Mouse (Mus musculus) stomach, embryonic 14.5 days (tissue): Measurements from ENCODE around the gene Acbd4. TPM values are rescaled to one million over a fixed set of nuclear protein-coding genes. Genes with fewer than 3 reads are reported as not detected.

Source experiments
- ATAC-seq: fragments of 200-750 bp; cut with Nextera tagmentation; 2 replicates; pipeline ENCODE4 v1.8.0; 2017; ENCODE audit warnings: low read depth, moderate TSS enrichment; ENCODE audit not compliant: insufficient number of reproducible peaks, insufficient read depth, low FRiP score
- H3K27ac ChIP-seq: fragments of 300-500 bp; sonication (generic); 2 replicates; pipeline ENCODE4 v1.5.1; 2014; ENCODE audit warnings: mild to moderate bottlenecking, low read length, moderate library complexity, mixed read lengths
- H3K27me3 ChIP-seq: fragments of 300-500 bp; sonication (generic); 2 replicates; pipeline ENCODE4 v1.6.1; 2014; ENCODE audit warnings: low read length, control low read depth, mixed read lengths; ENCODE audit not compliant: control insufficient read depth, insufficient read depth
- H3K36me3 ChIP-seq: fragments of 300-500 bp; sonication (generic); 2 replicates; pipeline ENCODE4 v1.6.1; 2014; ENCODE audit warnings: mild to moderate bottlenecking, control low read depth, low read length, moderate library complexity, mixed read lengths; ENCODE audit not compliant: control insufficient read depth, insufficient read depth
- H3K4me1 ChIP-seq: fragments of 300-500 bp; sonication (generic); 2 replicates; pipeline ENCODE4 v1.6.1; 2014; ENCODE audit warnings: low read length, control low read depth, mixed read lengths; ENCODE audit not compliant: control insufficient read depth, insufficient read depth
- H3K4me2 ChIP-seq: fragments of 300-500 bp; sonication (generic); replicated peaks from 2 replicates; pipeline ENCODE4 v1.6.1; 2014; ENCODE audit warnings: low read depth, low read length, control low read depth
- H3K4me3 ChIP-seq: fragments of 300-500 bp; sonication (generic); 2 replicates; pipeline ENCODE4 v1.5.1; 2014; ENCODE audit warnings: low read depth, low read length, control low read depth
- H3K9ac ChIP-seq: fragments of 300-500 bp; sonication (generic); replicated peaks from 2 replicates; pipeline ENCODE4 v1.6.1; 2014; ENCODE audit warnings: low read depth, mild to moderate bottlenecking, control low read depth, low read length, moderate library complexity, mixed read lengths
- H3K9me3 ChIP-seq: fragments of 300-500 bp; sonication (generic); 2 replicates; pipeline ENCODE4 v1.6.1; 2016; ENCODE audit warnings: low read depth, low read length, control low read depth; ENCODE audit not compliant: control insufficient read depth
- WGBS: fragments of 180-500 bp; shearing (Covaris S2); extraction: QIAGEN DNeasy Blood & Tissue Kit; methylation state at CpG from one replicate; pipeline ENCODE4 v1.1.7; 2014; 5-methylcytosine and 5-hydroxymethylcytosine counted together
- polyA plus RNA-seq: library from polyadenylated mRNA; unstranded; fragments of >200 nt; fragmentation: Nextera tagmentation; extraction: Ambion mirVana; gene quantifications from 2 replicates; pipeline ENCODE4 v1.2.1, GENCODE M21; 2014

Acbd4 gene
- polyA plus RNA-seq, 1 experiment from 2014 or later = 17.7 TPM

- 42% methylated on average over 12 of the region's 12 CpGs for WGBS
- Histone ChIP-seq H3K9me3 (no peaks in the 10 kb centered on the region), H3K4me2 (no peak overlapping the region), H3K4me3 (no peak overlapping the region), H3K36me3 (no peaks in the 10 kb centered on the region), H3K27ac (peak overlapping the region; percentile 84; the same call in 1 of the 2 replicates), H3K4me1 (peaks cover 23% of the 10 kb centered on the region), H3K27me3 (no peaks in the 10 kb centered on the region), H3K9ac (no peak overlapping the region)
- ATAC-seq = no peak
These were observed 11.5 kb downstream of the Acbd4 start for GRCm38 (mm10) chr11:103113005-103113404.

- no peak for ATAC-seq
- H3K36me3 ChIP-seq = no peaks in the 10 kb centered on the region
- H3K4me3 ChIP-seq = no peak overlapping the region
- H3K9me3 ChIP-seq = no peaks in the 10 kb centered on the region
- H3K27ac ChIP-seq = no peak overlapping the region
- no peaks in the 10 kb centered on the region for H3K27me3 ChIP-seq
- peaks cover 28% of the 10 kb centered on the region for H3K4me1 ChIP-seq
- H3K9ac ChIP-seq = no peak overlapping the region
- no peak overlapping the region for H3K4me2 ChIP-seq
- 78% methylated on average over 4 of the region's 4 CpGs for WGBS
These were observed 12.3 kb downstream of the Acbd4 start for GRCm38 (mm10) chr11:103113771-103114170.

- peaks cover 32% of the 10 kb centered on the region for H3K4me1 ChIP-seq
- no peak for ATAC-seq
- H3K4me3 ChIP-seq = peak overlapping the region; percentile 75
- peak overlapping the region; percentile 91; the same call in 1 of the 2 replicates for H3K27ac ChIP-seq
- H3K27me3 ChIP-seq = no peaks in the 10 kb centered on the region
- WGBS = 86% methylated on average over 11 of the region's 11 CpGs
- no peaks in the 10 kb centered on the region for H3K36me3 ChIP-seq
- H3K9ac ChIP-seq = peak overlapping the region; percentile 75
- H3K9me3 ChIP-seq = no peaks in the 10 kb centered on the region
- H3K4me2 ChIP-seq = peak overlapping the region; percentile 77
These were observed 12.9 kb downstream of the Acbd4 start for GRCm38 (mm10) chr11:103114270-103114943.

GRCm38 (mm10) chr11:103115163-103116007 lies 13.9 kb downstream of the Acbd4 start:
- Histone ChIP-seq H3K27me3 (no peaks in the 10 kb centered on the region), H3K4me3 (peak overlapping the region; percentile 75), H3K9me3 (no peaks in the 10 kb centered on the region), H3K4me2 (peak overlapping the region; percentile 77), H3K9ac (peak overlapping the region; percentile 75), H3K36me3 (no peaks in the 10 kb centered on the region), H3K27ac (peak overlapping the region; percentile 91), H3K4me1 (peaks cover 32% of the 10 kb centered on the region)
- 1% methylated on average over 34 of the region's 34 CpGs for WGBS
- peak; percentile 68; the same call in 1 of the 2 replicates for ATAC-seq

GRCm38 (mm10) chr11:103116008-103116818 lies 14.7 kb downstream of the Acbd4 start, which contains the start of gene Hexim1:
Hexim1 (plus strand) TSS chr11:103116231.
- Histone ChIP-seq H3K27me3 (no peaks in the 10 kb centered on the region), H3K9me3 (no peaks in the 10 kb centered on the region), H3K9ac (peak within 1 kb of the TSS; percentile 75), H3K27ac (peak within 1 kb of the TSS; percentile 91), H3K4me3 (peak within 1 kb of the TSS; percentile 75), H3K4me1 (peaks cover 30% of the 10 kb centered on the region), H3K4me2 (peak within 1 kb of the TSS; percentile 77), H3K36me3 (no peaks in the 10 kb centered on the region)
- WGBS = under 1% methylated on average over 52 of the region's 53 CpGs
- ATAC-seq = peak; percentile 95

GRCm38 (mm10) chr11:103116959-103117590 lies 15.6 kb downstream of the Acbd4 start:
- H3K27me3 ChIP-seq = no peaks in the 10 kb centered on the region
- under 1% methylated on average over 35 of the region's 35 CpGs for WGBS
- H3K9me3 ChIP-seq = no peaks in the 10 kb centered on the region
- H3K9ac ChIP-seq = peak overlapping the region; percentile 64
- peaks cover 25% of the 10 kb centered on the region for H3K4me1 ChIP-seq
- peak overlapping the region; percentile 87 for H3K27ac ChIP-seq
- H3K4me3 ChIP-seq = peak overlapping the region; percentile 75
- H3K4me2 ChIP-seq = peak overlapping the region; percentile 77
- H3K36me3 ChIP-seq = no peaks in the 10 kb centered on the region
- ATAC-seq = 0 out of 2 replicates have a peak, but pooled peaks have one; percentile 30

- H3K9ac ChIP-seq = peak overlapping the region; percentile 64
- H3K4me1 ChIP-seq = peaks cover 20% of the 10 kb centered on the region
- no peak for ATAC-seq
- WGBS = under 1% methylated on average over 38 of the region's 38 CpGs
- no peaks in the 10 kb centered on the region for H3K9me3 ChIP-seq
- H3K27ac ChIP-seq = peak overlapping the region; percentile 87; the same call in 1 of the 2 replicates
- H3K36me3 ChIP-seq = no peaks in the 10 kb centered on the region
- peak overlapping the region; percentile 77 for H3K4me2 ChIP-seq
- H3K4me3 ChIP-seq = peak overlapping the region; percentile 75
- no peaks in the 10 kb centered on the region for H3K27me3 ChIP-seq
These were observed 16.1 kb downstream of the Acbd4 start for GRCm38 (mm10) chr11:103117591-103118009.
